Mouse (Mus musculus) cerebellum, adult 2 months (tissue): ENCODE data around the gene Ttc39b.

ENCODE experiments used
- CTCF ChIP-seq: fragments of 200-500 bp; IDR thresholded peaks from 2 replicates; pipeline ENCODE4 v1.5.1; 2011; ENCODE audit warnings: low read depth, mild to moderate bottlenecking, control low read depth, low read length, moderate library complexity, borderline replicate concordance; ENCODE audit not compliant: insufficient read depth
- POLR2A ChIP-seq: fragments of 200-500 bp; IDR thresholded peaks from 2 replicates; pipeline ENCODE4 v1.6.1; 2011; ENCODE audit warnings: low read length, control low read depth, borderline replicate concordance; ENCODE audit not compliant: insufficient read depth

GRCm38 (mm10) chr4:83330369-83330768 lies 6.3 kb upstream of the Ttc39b start:
- TF ChIP-seq CTCF, result no peak
- TF ChIP-seq POLR2A, result no peak
